Mouse (Mus musculus): ENCODE measurements around the gene Olfr1140.

The Olfr1140 gene

DNA sequence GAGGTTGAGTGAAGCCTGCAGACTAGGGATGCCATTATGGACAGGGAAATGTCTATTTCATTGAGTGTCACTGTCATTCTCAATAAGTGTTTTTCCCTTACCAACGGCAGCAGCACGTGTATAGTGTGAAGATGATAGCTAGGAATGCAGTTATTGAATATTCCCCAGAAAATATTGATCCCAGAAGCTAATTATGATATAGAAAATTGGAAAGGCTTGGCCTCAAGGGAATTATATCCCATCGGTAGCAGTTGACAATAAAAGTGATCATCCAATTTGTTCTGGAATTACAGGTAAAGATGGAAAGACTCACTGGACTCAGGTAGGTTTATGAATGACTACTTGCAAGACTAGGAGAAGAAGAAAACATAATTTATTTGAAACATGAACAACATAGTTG, at the start of gene Olfr1140:
Gene Olfr1140 (plus strand): TSS at position 301 of the 400 bp plus-strand sequence.
- no peak for DNase-seq (ENCODE audit: low spot score)

DNA sequence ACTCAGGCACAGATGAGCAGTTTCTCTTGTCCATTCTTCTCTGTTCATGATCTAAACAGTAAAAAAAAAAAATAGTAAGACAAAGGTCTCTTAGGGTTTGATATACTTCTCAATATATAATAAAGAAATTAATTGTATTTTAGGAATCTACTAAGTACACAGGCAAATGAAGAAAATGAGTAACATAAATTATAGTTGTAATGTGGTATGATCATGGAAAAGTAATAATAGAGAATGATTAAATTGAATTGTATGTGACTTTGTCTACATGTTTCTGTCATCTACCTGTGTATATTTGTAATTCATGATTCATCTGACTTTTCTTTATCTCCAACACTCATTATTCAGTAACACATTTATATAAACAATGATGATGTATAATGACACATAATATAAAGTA, 49.7 kb upstream of the Olfr1140 start, which contains the start of gene Olfr1136:
Gene Olfr1136 (minus strand): TSS at position 101 of the 400 bp plus-strand sequence.
- no peak for DNase-seq (ENCODE audit: low spot score)

DNA sequence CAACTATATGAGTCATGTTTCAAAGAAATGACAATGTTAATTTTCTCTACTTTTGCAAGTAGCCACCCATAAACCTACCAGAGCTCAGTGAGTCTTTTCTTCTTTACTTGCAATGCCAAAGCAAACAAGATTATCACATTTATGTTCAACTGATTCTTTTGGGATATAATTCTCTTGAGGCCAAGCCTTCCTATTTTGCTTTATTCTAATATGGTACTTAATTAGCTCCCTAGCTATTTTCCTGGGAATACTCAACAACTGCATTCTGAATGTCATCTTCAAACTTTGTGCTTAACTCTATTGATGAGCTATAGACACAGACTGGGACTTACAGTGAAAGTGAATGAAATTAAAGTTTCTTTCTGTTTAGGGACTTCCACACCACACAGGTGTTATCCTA, 30.5 kb upstream of the Olfr1140 start, which contains the start of gene Olfr1137:
Gene Olfr1137 (minus strand): TSS at position 101 of the 400 bp plus-strand sequence.
- DNase-seq (ENCODE audit: low spot score), result no peak

DNA sequence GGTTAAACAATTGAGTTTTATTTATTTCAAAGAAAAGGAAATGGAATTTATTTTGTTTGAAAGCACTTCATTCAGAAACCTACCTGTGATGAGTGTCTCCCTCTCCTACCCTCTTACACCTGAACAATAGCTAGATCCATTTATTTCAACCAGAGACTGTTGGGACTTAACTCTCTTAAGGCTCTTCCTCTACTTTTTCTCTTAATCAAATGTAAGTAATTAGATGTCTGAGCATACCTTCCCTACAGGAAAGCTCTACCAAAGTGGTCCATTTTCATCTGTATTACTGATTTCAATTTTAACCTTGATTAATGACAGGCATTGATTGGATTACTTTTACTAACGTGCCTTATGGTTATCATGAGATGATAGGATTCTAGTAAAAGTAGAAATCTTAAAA, 3.7 kb upstream of the Olfr1140 start, which contains the start of gene Olfr1138:
Gene Olfr1138 (minus strand): TSS at position 101 of the 400 bp plus-strand sequence.
- no peak for DNase-seq (ENCODE audit: low spot score)

DNA sequence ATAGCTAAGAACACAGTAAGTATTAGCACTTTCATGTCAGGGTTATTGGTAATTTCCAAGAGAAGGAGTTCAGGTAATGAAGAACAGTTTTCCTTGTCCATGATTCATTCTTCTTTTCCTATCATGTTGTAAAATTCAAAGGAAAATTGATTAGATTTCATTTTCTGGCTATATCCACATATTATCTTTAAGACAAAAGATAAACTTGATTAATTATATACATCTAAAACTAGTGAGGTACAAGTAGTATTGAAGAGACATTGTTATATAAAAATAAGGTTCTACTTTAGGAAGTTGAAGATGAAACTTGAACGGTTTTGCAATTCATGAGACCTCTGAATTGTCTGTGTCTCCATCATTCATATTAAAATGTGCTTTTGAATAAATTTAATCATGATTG, 10.3 kb downstream of the Olfr1140 start, which contains the start of gene Olfr1141:
Gene Olfr1141 (minus strand): TSS at position 101 of the 400 bp plus-strand sequence.
- no peak for DNase-seq (ENCODE audit: low spot score)

DNA sequence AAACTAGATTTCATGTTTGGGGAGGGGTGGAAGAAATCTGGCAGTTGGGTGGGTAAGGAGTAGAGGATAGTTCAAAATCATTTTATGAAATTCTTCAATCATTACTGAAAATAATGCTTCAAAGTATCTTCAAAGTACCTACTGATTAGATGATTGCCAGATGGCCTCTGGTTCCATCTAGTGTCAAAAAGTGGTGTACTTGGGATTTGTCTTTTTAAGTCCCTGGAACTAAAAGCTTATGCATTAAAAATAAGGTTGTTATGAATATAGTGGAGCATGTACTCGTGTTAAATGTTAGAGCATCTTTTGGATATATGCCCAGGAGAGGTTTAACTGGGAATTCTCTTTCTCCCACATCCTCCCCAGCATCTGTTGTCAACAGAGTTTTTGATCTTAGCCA, 32.6 kb downstream of the Olfr1140 start:
- no peak for DNase-seq (ENCODE audit: low spot score)

DNA sequence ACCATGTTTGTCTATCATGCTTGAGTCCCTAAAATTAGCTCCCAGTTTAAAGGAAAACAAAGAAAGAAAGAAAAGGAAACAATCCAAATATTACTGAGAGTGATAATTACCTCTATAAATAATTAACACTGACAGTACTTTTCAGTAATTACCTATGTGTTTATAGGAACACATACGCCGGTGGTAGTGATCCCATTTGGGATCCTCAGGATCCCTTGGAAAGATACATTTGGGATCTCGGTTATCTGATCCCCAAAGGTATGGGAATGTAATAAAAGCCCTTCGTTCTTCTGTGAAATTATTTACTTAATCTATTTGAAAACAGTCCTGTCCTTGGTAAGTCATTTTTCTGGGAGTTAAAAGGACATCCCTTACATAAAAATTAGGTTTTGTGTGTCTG, 35.6 kb downstream of the Olfr1140 start, which contains the start of gene Olfr152:
Gene Olfr152 (plus strand): TSS at position 301 of the 400 bp plus-strand sequence.
- no peak for DNase-seq (ENCODE audit: low spot score)

All from adipocyte (in vitro differentiated cells).